Mouse (Mus musculus) small intestine, adult 2 months (tissue): ENCODE measurements around the gene 6030408B16Rik.

Experiments used
- CTCF ChIP-seq: fragments of 200-500 bp; IDR thresholded peaks from 2 replicates; pipeline ENCODE4 v1.5.1; 2012; ENCODE audit warnings: low read depth, mild to moderate bottlenecking, control low read depth, inconsistent platforms, low read length, moderate library complexity, mixed read lengths; ENCODE audit not compliant: insufficient replicate concordance, insufficient read length; ENCODE audit errors: extremely low read depth
- POLR2A ChIP-seq: fragments of 200-500 bp; IDR thresholded peaks from 2 replicates; pipeline ENCODE4 v1.6.1; 2012; ENCODE audit warnings: low read depth, mild to moderate bottlenecking, control low read depth, inconsistent platforms, low read length, moderate library complexity

GRCm38 (mm10) chr15:101294028-101294894 lies 1.2 kb downstream of the 6030408B16Rik start:
- TF ChIP-seq POLR2A (no peak), CTCF (no peak)
